Mouse (Mus musculus) small intestine, adult 2 months (tissue): ENCODE measurements around the gene H2-T3.

Experiments
- CTCF ChIP-seq: fragments of 200-500 bp; IDR thresholded peaks from 2 replicates; pipeline ENCODE4 v1.5.1; 2012; ENCODE audit warnings: low read depth, mild to moderate bottlenecking, control low read depth, inconsistent platforms, low read length, moderate library complexity, mixed read lengths; ENCODE audit not compliant: insufficient replicate concordance, insufficient read length; ENCODE audit errors: extremely low read depth
- POLR2A ChIP-seq: fragments of 200-500 bp; IDR thresholded peaks from 2 replicates; pipeline ENCODE4 v1.6.1; 2012; ENCODE audit warnings: low read depth, mild to moderate bottlenecking, control low read depth, inconsistent platforms, low read length, moderate library complexity

GRCm38 (mm10) chr17:36229046-36229445 lies 39.0 kb upstream of the H2-T3 start:
- no peak for TF ChIP-seq CTCF
- no peak for TF ChIP-seq POLR2A
